8 mouse cellular contexts compared by ENCODE assay signal in genomic region chr11:51261680-51262219, GRCm38 (mm10). TPM values are rescaled to one million over a fixed set of nuclear protein-coding genes. Genes with fewer than 3 reads are reported as not detected.
DNase-seq lines count a peak whose midpoint lies in the region; ATAC-seq and TF ChIP-seq lines count a peak whose summit lies in the region.

Gene Clk4, plus strand, starts transcription at chr11:51261730.

- no peak for ATAC-seq in hindbrain, embryonic 16.5 days

- no peaks in the 10 kb centered on the region for H3K27me3 ChIP-seq in kidney, adult 2 months (replicated peaks; ENCODE audit: control insufficient read depth, insufficient read depth, low read length)
- H3K27me3 ChIP-seq in hindbrain, embryonic 16.5 days (replicated peaks; ENCODE audit: control insufficient read depth, insufficient read depth, low read length) = no peaks in the 10 kb centered on the region

- no peak for TF ChIP-seq POLR2A in kidney, adult 2 months (IDR thresholded peaks at IDR 0.05; ENCODE audit: low read depth, low read length)

- 85% methylated on average over 3 of the region's 3 CpGs for WGBS in kidney, adult 2 months
- 71% methylated on average over 3 of the region's 3 CpGs for WGBS in hindbrain, embryonic 16.5 days
- WGBS in macrophage (ENCODE audit: missing documents) = 88% methylated on average over 3 of the region's 3 CpGs

- peaks cover 38% of the 10 kb centered on the region for H3K79me2 ChIP-seq in macrophage (ENCODE audit: inconsistent target)

- no peaks in the 10 kb centered on the region; the same call in 1 of the 2 replicates for H3K36me3 ChIP-seq in kidney, adult 2 months (ENCODE audit: control insufficient read depth, insufficient read depth, low read length)
- H3K36me3 ChIP-seq in hindbrain, embryonic 16.5 days (ENCODE audit: control insufficient read depth, insufficient read depth, low read length) = no peaks in the 10 kb centered on the region
- H3K36me3 ChIP-seq in macrophage (ENCODE audit: inconsistent target) = no peaks in the 10 kb centered on the region

- peak within 1 kb of the TSS; percentile 48 for H3K4me3 ChIP-seq in kidney, adult 2 months (ENCODE audit: insufficient read depth, low read depth, low read length)
- H3K4me3 ChIP-seq in hindbrain, embryonic 16.5 days (ENCODE audit: low read length) = peak within 1 kb of the TSS; percentile 81
- H3K4me3 ChIP-seq in macrophage (ENCODE audit: inconsistent target) = peak within 1 kb of the TSS; percentile 73

- peak within 1 kb of the TSS; percentile 72 for H3K9ac ChIP-seq in hindbrain, embryonic 16.5 days (ENCODE audit: low read depth, low read length)

- peaks cover 3% of the 10 kb centered on the region for H3K4me1 ChIP-seq in kidney, adult 2 months (ENCODE audit: control insufficient read depth, insufficient read depth, low read length)
- H3K4me1 ChIP-seq in hindbrain, embryonic 16.5 days (ENCODE audit: control insufficient read depth, insufficient read depth, low read depth, low read length) = peaks cover 25% of the 10 kb centered on the region

- H3K27ac ChIP-seq in kidney, adult 2 months (ENCODE audit: insufficient read depth, low read depth, low read length) = peak within 1 kb of the TSS; percentile 29
- H3K27ac ChIP-seq in hindbrain, embryonic 16.5 days (ENCODE audit: low read depth, low read length) = peak within 1 kb of the TSS; percentile 87
- peak within 1 kb of the TSS; percentile 61 for H3K27ac ChIP-seq in macrophage

- DNase-seq in kidney, adult 2 months = no peak
- no peak for DNase-seq in kidney, postnatal 36 days
- DNase-seq in adrenal gland, postnatal 10 days = no peak
- no peak for DNase-seq in gastrocnemius, adult 18-20 months (ENCODE audit: low spot score)
- no peak for DNase-seq in retina, embryonic 14.5 days (ENCODE audit: low spot score)
- DNase-seq in frontal cortex, postnatal 36 days (ENCODE audit: low spot score in 2 of 2) = no peak

- H3K4me2 ChIP-seq in hindbrain, embryonic 16.5 days (ENCODE audit: low read length) = peak within 1 kb of the TSS; percentile 94

- no peaks in the 10 kb centered on the region for H3K9me3 ChIP-seq in hindbrain, embryonic 16.5 days (ENCODE audit: control insufficient read depth, low read length)

- no peak for TF ChIP-seq CTCF in kidney, adult 2 months (conservative IDR thresholded peaks at IDR 0.05; ENCODE audit: insufficient read depth, insufficient read length, low read depth, low read length)

RNA-seq across cellular contexts. Expression of gene Clk4, which starts in this region (rescaled TPM):
- polyA plus RNA-seq in kidney, adult 2 months (2012; rRNA removed) = 27.0 and 27.4 TPM in 2 replicates
- total RNA-seq in adrenal gland, postnatal 10 days (2021) = 10 to 100 TPM; 61.2 to 87.1 TPM
- 10 to 100 TPM; 42.3 to 43.3 TPM for total RNA-seq in gastrocnemius, adult 18-20 months (2021)
- 113 and 121 TPM in 2 replicates for polyA plus RNA-seq in hindbrain, embryonic 16.5 days (2015; fragmentation: Nextera tagmentation; extraction: Ambion mirVana)
- 100 to 1,000 TPM; 135 to 489 (median 330) TPM for total RNA-seq in macrophage (2018; cell fraction: chromatin; rRNA removed)
- 10 to 100 TPM in 25 of 26 experiments, 1 to 10 TPM in 1; 10.0 to 33.7 (median 17.8) TPM for total RNA-seq in macrophage (2018; cell fraction: cytosol; rRNA removed)
- total RNA-seq in macrophage (2018; cell fraction: nucleus; rRNA removed) = 100 to 1,000 TPM; 117 to 316 (median 178) TPM
- 23.5 to 51.9 TPM (median 44.7 TPM) in 3 replicates for polyA plus RNA-seq in macrophage (2018)

Comparison
In these comparisons a context has a peak if more than half of its experiments do, and no peak if none do; other contexts are left out.
1. H3K27ac ChIP-seq: peak in every context shown above with its lines; median percentile 87 in hindbrain, embryonic 16.5 days; 61 in macrophage; 29 in kidney, adult 2 months.